Mouse (Mus musculus) kidney, adult 9 months (tissue): ENCODE results near the gene Zfp771.
"Not testable (repeated sequence)": the region's sequence is repeated elsewhere in the genome, so short reads cannot be mapped to it uniquely, and the experiment has no call there.

Experiments
- DNase-seq: peaks from one replicate; pipeline ENCODE4 v3.0.0; 2022

The Zfp771 gene

GRCm38 (mm10) chr7:127217901-127218642 lies 26.0 kb upstream of the Zfp771 start:
- no peak for DNase-seq

DNA sequence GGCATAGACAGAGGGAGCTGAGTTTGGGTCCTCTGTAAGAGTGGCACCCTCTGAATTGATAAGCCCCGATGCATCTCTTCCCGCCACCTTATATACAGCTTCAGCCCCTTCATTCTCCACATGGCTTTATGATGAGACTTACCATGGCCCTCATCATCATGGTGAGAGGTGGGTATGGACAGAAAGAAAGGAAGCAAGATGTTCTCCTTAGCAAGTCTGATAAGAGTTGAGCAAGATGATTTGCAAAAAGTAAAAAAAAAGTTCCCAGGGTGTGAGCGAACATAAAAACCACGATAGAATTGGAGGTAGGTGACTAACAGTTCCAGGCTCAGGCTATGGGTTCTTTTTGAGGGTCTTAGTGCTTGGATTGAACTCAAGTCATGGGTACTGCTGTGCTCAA lies 25.4 kb upstream of the Zfp771 start:
- DNase-seq: no peak

DNA sequence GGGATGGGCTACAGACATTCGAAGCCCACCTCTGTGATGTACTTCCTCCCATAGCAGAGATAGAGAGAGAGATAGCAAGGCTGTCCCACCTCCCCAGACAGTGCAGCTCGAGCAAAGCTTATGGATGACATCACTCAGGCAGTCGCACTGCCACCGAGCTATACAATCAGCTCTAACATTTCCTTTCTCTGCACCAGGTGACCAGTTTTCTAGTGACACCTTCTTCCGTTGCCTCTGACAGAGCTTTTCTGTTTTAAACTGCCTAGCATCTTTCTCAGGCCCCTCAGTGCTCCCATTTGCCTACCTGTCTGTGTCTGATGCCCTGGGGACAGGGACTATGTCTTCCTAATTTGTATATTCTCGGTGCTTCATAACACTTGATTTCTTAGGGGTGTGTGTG lies 23.6 kb upstream of the Zfp771 start:
- DNase-seq: no peak

- no peak for DNase-seq
Observed at GRCm38 (mm10) chr7:127223106-127223505, 21.0 kb upstream of the Zfp771 start.

DNA sequence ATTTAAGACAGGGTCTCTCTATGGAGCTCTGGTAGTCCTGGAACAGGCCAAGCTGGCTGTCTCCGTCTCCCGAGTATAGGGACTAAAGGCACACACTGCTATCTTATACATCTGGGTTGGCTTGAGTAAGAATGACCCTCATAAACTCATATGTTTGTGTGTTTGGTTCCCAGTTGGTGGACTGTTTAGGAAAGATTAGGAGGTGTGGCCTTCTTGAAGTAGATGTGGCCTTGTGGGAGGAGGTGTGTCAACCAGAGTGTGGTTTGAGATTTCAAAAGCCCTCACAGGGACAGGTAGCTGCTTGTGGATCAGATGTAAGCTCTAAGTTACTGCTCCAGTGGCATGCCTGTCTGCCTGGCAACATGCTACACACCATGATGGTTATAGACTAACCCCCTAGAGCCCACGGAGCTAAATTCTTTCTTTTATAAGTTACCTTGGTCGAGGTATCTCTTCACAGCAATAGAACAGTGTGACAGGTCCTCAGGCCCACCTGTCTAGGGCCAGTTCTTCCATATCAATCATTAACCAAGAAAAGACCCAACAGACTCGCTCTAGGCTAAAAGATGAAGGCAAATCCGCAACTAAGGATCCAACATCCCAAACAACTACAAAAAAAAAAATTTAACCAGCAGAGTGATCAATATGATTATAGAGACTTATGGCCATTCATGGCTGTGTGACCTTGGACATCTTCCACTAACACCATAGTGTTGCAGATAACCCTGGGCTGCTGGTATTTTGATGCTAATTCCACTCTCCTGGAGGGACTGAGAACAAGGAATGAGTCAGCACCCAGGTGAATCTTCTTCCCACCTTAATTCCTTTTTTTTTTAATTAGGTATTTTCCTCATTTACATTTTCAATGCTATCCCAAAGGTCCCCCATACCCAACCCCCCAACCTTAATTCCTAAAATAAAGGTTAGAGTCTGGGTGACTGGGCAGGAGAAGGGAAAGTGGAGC lies 20.3 kb upstream of the Zfp771 start:
- no peak for DNase-seq

DNA sequence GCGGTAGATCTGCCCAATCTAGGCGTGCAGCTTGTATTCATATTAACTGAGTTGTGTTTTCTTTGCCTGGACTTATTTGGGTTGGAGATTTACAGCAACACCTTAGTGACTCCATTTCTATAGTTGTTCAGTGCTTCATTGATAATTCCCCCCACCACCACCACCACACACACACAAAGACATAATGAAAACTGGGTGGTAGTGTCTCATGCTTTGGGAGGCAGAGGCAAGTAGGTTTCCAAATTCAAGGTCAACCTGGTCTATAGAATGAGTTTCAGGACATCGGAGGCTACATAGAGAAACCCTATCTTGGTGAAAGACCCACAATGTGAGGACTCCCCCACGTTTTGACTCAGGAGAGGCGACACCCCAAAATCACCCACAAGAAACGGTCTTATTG lies 19.5 kb upstream of the Zfp771 start:
- DNase-seq: no peak

DNA sequence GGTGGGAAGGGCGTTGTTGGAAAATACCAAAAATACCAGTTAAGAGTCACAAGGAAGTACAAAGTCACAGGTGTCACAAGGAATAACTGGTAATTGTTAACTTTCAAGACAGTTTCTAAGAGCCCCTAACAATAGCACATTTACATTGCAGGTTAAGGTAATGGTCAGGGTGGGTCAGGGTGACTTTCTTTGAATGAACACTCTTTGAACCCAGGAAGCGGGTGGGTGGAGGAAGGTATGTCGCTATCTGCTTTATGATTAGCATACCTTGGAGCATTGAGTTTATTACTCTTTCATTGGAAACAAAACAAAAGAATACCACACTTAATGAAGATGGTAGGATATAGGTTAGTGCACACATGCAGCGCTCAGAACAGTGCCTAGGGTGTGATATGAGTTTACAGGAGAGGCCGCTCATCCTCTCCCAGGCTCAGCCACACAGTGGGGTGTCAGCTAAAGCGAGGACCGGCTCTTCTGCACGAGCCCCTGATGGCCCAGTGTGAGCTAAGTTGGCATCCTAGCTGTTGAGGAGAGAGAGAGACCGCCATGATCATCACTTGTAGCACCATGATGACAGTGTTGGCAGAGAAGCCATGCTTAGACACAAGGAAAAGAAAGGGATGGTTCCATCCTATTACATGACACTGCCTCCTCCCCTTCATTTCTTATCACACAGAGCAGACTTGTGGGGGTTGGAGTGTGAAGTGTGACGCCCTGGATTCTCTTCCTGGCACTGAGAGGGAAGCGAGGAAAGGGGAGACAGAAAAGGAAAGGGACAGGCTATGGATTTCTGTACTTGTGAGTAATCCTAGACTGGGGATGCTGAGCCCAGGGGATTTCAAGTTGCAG lies 18.7 kb upstream of the Zfp771 start:
- DNase-seq: no peak

DNA sequence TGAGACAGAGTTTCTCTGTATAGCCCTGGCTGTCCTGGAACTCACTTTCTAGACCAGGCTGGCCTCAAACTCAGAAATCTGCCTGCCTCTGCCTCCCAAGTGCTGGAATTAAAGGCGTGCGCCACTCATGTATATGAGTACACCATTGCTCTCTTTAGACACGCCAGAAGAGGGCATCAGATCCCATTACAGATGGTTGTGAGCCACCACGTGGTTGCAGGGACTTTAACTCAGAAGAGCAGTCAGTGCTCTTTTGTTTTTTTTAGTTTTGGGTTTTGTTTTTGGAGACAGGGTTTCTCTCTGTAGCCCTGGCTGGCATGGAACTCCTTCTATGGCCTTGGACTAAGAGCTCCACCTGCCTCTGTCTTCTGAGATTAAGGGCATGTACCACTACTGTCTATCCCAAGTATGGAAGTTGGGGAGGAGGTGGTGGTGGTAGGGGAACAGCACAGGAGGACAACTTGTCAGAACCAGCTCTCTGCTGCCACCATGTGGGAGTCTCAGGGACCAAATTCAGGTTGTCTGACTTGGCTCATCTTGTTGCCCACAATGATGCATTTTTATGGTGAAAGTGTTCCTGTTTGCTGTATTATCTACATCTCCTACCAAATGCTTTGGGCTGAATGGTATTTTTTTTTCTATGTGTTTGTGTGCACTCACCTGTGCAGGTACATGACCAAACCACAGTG lies 15.3 kb upstream of the Zfp771 start:
- peak; percentile 85 for DNase-seq

DNA sequence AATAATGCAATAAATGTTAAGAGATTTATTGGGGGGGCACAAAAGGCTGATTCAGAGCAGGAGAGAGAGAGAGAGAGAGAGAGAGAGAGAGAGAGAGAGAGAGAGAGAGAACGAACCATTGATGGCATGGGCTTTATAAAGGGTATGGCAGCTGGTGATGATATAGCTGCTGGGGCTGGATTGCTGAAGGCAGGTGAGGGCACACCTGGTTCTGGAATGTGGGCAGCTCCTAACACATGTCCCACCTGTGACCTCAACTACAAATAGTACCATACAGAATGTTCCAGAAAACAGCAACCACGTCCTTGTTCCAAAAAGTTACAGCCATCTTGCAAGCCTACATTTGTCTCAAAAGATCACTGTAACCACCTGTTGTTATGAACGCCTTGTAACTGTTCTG lies 12.7 kb upstream of the Zfp771 start:
- no peak for DNase-seq

DNA sequence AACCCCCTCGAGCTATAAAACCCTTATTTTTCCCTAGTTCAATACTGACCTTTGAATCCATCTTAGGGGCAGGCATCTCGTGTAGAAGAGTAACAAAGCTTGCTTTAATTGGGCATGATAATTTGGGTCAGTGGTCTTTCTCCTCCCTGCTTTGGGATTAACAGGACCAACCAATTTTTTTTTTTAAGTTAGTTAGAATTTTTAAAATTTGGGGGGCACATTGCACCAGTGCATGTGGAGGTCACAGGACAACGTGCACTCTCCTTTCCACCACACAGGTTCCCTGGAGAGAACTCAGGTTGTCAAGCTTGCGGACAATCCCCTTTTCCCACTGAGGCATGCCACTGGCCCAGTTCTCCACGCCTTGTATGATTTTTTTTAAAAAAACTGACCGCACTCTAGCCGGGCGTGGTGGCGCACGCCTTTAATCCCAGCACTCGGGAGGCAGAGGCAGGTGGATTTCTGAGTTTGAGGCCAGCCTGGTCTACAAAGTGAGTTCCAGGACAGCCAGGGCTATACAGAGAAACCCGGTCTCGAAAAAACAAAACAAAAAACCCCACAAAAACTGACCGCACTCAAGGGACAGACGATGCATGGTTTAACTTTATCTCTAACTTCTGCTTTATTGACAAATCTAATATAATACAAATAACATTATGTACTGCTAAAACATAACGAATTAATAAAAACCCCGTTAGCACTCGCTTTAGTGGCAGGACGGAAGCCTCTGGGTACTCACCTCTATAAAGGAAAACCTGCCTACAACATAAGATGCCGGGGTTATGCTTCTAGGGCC lies 12.1 kb upstream of the Zfp771 start:
- no peak for DNase-seq

DNA sequence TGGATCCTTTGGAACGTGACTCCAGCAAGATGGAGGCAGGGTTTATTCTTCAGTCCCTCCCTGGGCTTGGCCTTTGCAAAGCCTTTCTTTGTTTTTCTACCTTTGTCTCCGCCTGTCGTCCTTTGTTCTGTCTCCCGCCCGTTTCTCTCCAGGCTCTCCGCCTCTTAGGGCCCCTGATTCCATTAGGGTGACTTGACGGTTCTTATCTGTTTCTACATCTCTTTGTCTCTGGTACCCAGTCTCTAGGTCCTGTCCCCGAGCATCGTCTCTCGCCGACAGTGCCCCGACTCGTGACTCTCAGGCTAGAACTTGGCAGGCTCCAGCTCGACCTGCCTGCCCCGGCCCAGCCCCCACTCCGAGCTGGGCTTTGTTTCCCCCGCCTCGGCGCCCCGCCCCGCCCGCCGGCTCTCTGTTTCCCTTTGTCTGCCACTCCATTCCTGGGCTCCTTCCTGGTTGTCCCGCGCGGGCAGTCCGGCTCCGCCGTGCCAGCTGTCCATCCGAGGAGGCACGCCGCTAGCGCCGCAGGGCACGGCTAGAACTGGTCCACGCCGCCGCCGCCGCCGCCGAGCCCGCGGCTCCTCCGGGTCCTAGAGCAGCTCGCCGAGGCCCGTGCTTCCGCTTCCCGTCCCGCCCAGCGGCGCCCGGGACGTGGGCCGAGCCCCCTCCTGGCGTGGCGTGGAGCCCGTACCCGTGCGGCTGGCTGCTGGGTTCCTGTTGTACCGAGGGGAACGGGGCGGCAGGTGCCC lies 11.3 kb upstream of the Zfp771 start, which contains the start of the genes Zfp553 and Sept1:
TSS of gene Zfp553 (plus strand) at position 440 of the 746 bp plus-strand sequence.
TSS of gene Sept1 (minus strand) at position 509 of the 746 bp plus-strand sequence.
- peak; percentile 86 for DNase-seq

DNA sequence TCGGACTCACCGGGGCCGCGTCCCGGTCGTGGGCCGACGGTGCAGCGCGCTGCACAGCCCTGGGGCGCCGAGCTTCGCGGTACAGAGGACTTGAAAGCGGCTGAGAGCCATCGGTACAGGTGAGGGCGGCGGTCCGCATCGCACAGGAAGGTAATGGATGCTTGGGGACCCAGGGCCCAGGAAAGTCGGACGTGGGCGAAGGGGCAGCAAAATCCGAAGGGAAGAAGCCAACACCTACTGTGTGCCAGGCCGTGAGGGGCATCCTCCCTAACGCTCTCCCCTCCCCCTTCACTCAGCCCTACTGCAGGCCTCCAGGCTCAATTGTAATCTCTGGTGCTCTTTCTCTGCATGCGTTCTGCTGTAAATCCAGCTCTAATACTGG lies 10.7 kb upstream of the Zfp771 start:
- no peak for DNase-seq

- DNase-seq: no peak
Observed at GRCm38 (mm10) chr7:127233765-127234164, 10.3 kb upstream of the Zfp771 start.

GRCm38 (mm10) chr7:127234777-127235176 lies 9.3 kb upstream of the Zfp771 start:
- no peak for DNase-seq

DNA sequence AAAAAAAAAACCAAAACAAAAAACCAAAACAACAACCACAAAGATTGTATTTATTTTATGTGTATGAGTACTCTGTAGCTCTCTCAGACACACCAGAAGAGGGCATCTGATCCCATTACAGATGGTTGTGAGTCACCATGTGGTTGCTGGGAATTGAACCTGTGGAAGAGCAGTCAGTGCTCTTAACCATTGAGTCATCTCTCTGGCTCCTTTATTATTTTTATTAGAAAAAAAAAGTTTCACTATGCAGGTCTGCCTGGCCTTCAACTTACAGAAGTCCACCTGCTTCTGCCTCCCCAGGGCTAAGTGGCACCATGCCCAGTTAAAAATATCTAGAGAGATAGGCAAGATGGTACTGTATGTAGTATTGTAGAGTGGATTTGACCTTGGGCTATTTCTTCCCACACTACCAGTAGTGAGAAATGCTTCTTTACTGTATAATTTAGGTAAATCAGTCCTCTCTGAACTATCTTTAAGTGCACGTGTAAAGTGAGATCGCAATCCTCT lies 660 bp upstream of the Zfp771 start:
- no peak for DNase-seq

DNA sequence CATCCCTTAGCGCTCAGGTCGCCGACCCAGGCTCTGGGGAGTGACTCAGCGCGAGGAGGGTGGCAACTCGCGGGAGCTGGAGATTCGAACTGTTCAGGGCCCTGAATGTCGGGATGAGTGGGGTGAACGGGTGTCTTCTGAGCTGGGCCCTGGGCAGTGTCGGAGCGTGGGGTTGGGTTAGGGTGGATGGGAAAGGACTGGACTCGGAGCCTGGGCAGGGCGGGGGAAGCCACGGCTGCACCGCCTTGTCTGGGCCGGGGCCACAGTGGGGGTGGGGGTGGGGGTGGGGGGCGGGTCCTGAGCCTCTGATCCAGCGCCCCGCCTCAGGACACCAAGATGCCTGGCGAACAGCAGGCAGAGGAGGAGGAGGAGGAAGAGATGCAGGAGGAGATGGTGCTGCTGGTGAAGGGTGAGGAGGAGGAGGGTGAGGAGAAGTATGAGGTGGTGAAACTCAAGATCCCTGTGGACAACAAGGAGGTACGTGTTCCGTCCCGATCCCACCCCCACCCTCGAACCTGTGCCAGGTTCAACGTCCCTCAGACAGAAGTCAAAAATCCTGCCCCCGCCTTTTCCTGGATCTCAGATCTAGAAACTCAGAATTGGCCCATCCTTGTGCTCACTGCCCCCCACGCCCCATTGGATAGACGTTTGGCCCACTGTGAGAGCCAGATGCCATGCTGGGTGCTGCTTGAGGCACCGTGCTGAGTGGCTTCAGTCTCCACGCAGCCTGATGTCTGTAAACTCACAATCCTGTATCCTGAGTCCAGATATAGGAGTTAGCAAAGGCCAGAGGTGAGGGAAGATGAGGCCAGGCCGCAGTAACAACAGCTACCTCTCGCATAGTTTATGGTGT lies 810 bp downstream of the Zfp771 start:
- DNase-seq: no peak

DNA sequence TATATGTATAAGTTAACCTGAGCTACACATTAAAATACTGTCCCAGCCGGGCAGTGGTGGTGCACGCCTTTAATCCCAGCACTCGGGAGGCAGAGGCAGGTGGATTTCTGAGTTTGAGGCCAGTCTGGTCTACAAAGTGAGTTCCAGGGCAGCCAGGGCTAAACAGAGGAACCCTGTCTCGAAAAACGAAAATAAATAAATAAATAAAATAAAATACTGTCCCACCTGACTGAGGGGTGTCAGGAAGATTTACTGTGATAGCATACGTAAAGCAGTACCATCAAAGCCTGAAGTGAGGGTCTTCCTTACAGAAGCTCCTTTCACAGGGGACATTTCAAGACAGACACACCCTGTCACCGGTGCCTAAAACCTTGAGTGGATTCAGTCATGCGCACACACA lies 6.4 kb downstream of the Zfp771 start:
- DNase-seq: not testable (repeated sequence)

DNA sequence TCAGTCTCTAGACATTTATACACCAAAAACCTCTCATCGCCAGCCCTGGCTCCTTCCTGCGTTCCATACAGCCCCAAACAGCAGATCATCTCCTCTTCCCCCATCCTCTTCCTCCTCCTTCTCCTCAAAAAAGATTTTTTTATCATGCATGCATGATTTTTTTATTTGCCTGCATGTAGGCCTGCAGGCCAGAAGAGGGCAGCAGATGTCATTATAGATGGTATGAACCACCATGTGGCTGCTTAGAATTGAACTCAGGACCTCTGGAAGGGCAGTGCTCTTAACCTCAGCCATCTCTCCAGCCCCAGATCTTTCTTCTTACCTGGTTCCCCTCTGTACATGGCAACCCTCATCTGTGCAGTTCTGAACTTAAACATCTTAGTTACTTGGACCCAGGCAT lies 8.3 kb downstream of the Zfp771 start:
- DNase-seq: no peak

- no peak for DNase-seq
Observed at GRCm38 (mm10) chr7:127253341-127253740, 9.3 kb downstream of the Zfp771 start.
